Mouse (Mus musculus) forelimb bud, embryonic 11.5 days (tissue): ENCODE data around the gene Tbxas1.

Experiments
- DNase-seq: peaks from one replicate; pipeline ENCODE4 v3.0.0-alpha.2; 2012; ENCODE audit warnings: low read depth, low spot score

The Tbxas1 gene

GRCm38 (mm10) chr6:38995774-38996173 is 120.6 kb downstream of the Tbxas1 start:
- no peak for DNase-seq

- DNase-seq: no peak
Observed at GRCm38 (mm10) chr6:38997838-38998237, 122.6 kb downstream of the Tbxas1 start.

GRCm38 (mm10) chr6:39003126-39003525 is 127.9 kb downstream of the Tbxas1 start:
- no peak for DNase-seq

GRCm38 (mm10) chr6:39004003-39004473 is 128.8 kb downstream of the Tbxas1 start:
- DNase-seq: no peak

GRCm38 (mm10) chr6:39005267-39005944 is 130.2 kb downstream of the Tbxas1 start:
- no peak for DNase-seq

- no peak for DNase-seq
Observed at GRCm38 (mm10) chr6:39005945-39006572, 130.9 kb downstream of the Tbxas1 start.

- no peak for DNase-seq
Observed at GRCm38 (mm10) chr6:39007223-39007622, 132.0 kb downstream of the Tbxas1 start.

GRCm38 (mm10) chr6:39008116-39008515 is 132.9 kb downstream of the Tbxas1 start:
- no peak for DNase-seq

- DNase-seq: no peak
Observed at GRCm38 (mm10) chr6:39013034-39013832, 138.0 kb downstream of the Tbxas1 start.

GRCm38 (mm10) chr6:39017942-39018341 is 142.7 kb downstream of the Tbxas1 start:
- DNase-seq: no peak

- no peak for DNase-seq
Observed at GRCm38 (mm10) chr6:39018805-39019204, 143.6 kb downstream of the Tbxas1 start.

- DNase-seq: no peak
Observed at GRCm38 (mm10) chr6:39019219-39019618, 144.0 kb downstream of the Tbxas1 start.

- no peak for DNase-seq
Observed at GRCm38 (mm10) chr6:39021909-39022308, 146.7 kb downstream of the Tbxas1 start.

GRCm38 (mm10) chr6:39022461-39023181 is 147.4 kb downstream of the Tbxas1 start:
- no peak for DNase-seq

GRCm38 (mm10) chr6:39024631-39025030 is 149.4 kb downstream of the Tbxas1 start:
- DNase-seq: no peak

- DNase-seq: no peak
Observed at GRCm38 (mm10) chr6:39025038-39025437, 149.8 kb downstream of the Tbxas1 start.

GRCm38 (mm10) chr6:39030714-39031113 is 155.5 kb downstream of the Tbxas1 start:
- no peak for DNase-seq

GRCm38 (mm10) chr6:39033676-39034075 is 158.5 kb downstream of the Tbxas1 start:
- DNase-seq: no peak

GRCm38 (mm10) chr6:39035039-39035438 is 159.8 kb downstream of the Tbxas1 start:
- DNase-seq: no peak

GRCm38 (mm10) chr6:39036204-39036603 is 161.0 kb downstream of the Tbxas1 start:
- DNase-seq: no peak

GRCm38 (mm10) chr6:39040451-39040850 is 165.2 kb downstream of the Tbxas1 start:
- DNase-seq: no peak

- DNase-seq: no peak
Observed at GRCm38 (mm10) chr6:39049141-39049540, 173.9 kb downstream of the Tbxas1 start.
